Mouse (Mus musculus) c-Kit-negative CD71-positive TER-119-positive erythroid progenitor cells, embryonic 14.5 days (primary cell): Measurements from ENCODE around the gene Qsox2.

Experiments
- DNase-seq: peaks from one replicate; pipeline ENCODE4 v3.0.0-alpha.2; 2013; ENCODE audit warnings: low read depth, low spot score

The Qsox2 gene

GRCm38 (mm10) chr2:26166890-26167289 lies 70.4 kb downstream of the Qsox2 start:
- no peak for DNase-seq
